Mouse (Mus musculus) CD8-positive naive resting alpha-beta T cell, adult 2 months (primary cell): Measurements from ENCODE around the gene Ercc4.

Source experiments
- DNase-seq, 2 experiments: peaks; one replicate each; pipeline ENCODE4 v3.0.0; 2022; ENCODE audit warnings: low read depth in 2 of 2, low spot score in 2 of 2

Gene Ercc4

GRCm38 (mm10) chr16:13147810-13148555 is 38.5 kb downstream of the Ercc4 start:
- no peak for DNase-seq

GRCm38 (mm10) chr16:13149950-13150349 is 40.5 kb downstream of the Ercc4 start:
- DNase-seq, result no peak

- no peak for DNase-seq
These were observed 41.3 kb downstream of the Ercc4 start for GRCm38 (mm10) chr16:13150790-13151189.

- DNase-seq, result no peak
These were observed 43.0 kb downstream of the Ercc4 start for GRCm38 (mm10) chr16:13152475-13152874.

GRCm38 (mm10) chr16:13153215-13153614 is 43.7 kb downstream of the Ercc4 start:
- no peak for DNase-seq

GRCm38 (mm10) chr16:13154352-13154751 is 44.9 kb downstream of the Ercc4 start:
- DNase-seq, result no peak

- no peak for DNase-seq
These were observed 47.8 kb downstream of the Ercc4 start for GRCm38 (mm10) chr16:13157314-13157713.

- DNase-seq, result no peak
These were observed 48.7 kb downstream of the Ercc4 start for GRCm38 (mm10) chr16:13158153-13158670.

- peak; percentile 30 to 42 for DNase-seq
These were observed 49.7 kb downstream of the Ercc4 start for GRCm38 (mm10) chr16:13158906-13159889.

- peak; percentile 85 to 92 for DNase-seq
These were observed 50.6 kb downstream of the Ercc4 start for GRCm38 (mm10) chr16:13159927-13160644.

GRCm38 (mm10) chr16:13161516-13161915 is 52.0 kb downstream of the Ercc4 start:
- DNase-seq, result no peak

- no peak for DNase-seq
These were observed 58.2 kb downstream of the Ercc4 start for GRCm38 (mm10) chr16:13167731-13168130.

GRCm38 (mm10) chr16:13173055-13173742 is 63.7 kb downstream of the Ercc4 start:
- DNase-seq, result no peak

GRCm38 (mm10) chr16:13182526-13182925 is 73.0 kb downstream of the Ercc4 start:
- no peak for DNase-seq

GRCm38 (mm10) chr16:13183182-13183742 is 73.8 kb downstream of the Ercc4 start:
- DNase-seq, result no peak

- no peak for DNase-seq
These were observed 74.9 kb downstream of the Ercc4 start for GRCm38 (mm10) chr16:13184381-13184780.

GRCm38 (mm10) chr16:13189430-13190107 is 80.1 kb downstream of the Ercc4 start:
- DNase-seq, result no peak

- DNase-seq, result no peak
These were observed 81.0 kb downstream of the Ercc4 start for GRCm38 (mm10) chr16:13190471-13190870.

- DNase-seq, result no peak
These were observed 81.7 kb downstream of the Ercc4 start for GRCm38 (mm10) chr16:13191166-13191565.

GRCm38 (mm10) chr16:13193663-13194071 is 84.2 kb downstream of the Ercc4 start:
- DNase-seq, result no peak
